Mouse (Mus musculus) liver, embryonic 14.5 days (tissue): Measurements from ENCODE around the gene 1700024G13Rik.

Experiments
- CTCF ChIP-seq: IDR thresholded peaks from 2 replicates; pipeline ENCODE4 v1.5.1; 2016; ENCODE audit warnings: antibody characterized with exemption, low read depth, control low read depth
- EP300 ChIP-seq: IDR thresholded peaks from 2 replicates; pipeline ENCODE4 v1.6.1; 2016; ENCODE audit warnings: antibody characterized with exemption, low read depth

DNA sequence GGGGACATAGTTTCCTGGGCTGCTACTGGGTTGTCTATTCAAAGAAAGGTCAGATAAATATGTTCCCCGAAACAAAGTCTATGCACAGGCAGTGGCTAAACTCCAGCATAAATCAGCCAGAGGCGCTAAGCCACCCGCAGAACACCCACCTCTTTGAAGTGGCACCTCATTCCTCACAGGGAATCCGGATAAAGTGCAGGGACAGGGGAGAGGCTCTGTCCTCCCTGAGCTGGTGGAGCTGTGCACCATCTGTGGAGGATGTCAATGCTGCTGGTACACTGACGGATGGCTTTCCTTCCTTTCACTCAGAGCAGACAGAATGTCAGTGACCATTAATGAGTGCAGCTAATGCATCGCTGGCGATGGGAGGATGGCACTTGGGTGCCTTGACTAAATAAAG, 7.1 kb downstream of the 1700024G13Rik start:
- TF ChIP-seq EP300: no peak
- no peak for TF ChIP-seq CTCF
